Comparison of ENCODE assay signal across 12 mouse cellular contexts in the genomic region with DNA sequence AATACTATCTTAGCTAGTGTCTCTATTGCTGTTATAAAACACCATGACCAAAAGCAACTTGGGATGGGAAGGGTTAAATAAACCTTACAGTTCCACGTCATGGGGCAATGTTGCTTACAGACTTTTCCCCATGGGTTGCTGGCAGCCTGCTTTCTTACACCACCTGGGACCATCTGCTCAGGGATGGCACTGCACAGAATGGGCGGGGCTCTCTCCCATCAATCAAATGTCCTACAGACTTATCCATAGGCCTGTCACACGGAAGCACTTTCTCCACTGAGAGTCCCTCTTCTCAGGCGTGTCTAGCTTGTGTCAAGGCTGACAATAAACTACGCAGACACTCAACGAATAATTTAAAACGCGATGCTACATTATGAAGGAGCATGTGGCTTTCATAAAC. TPM values are rescaled to one million over a fixed set of nuclear protein-coding genes. Genes with fewer than 3 reads are reported as not detected.
DNase-seq lines count a peak whose midpoint lies in the region; ATAC-seq lines count a peak whose summit lies in the region.
"Had no signal": no experiment of that assay in that cellular context is flagged by ENCODE, and none has a peak within 500 bp of the region (broad histone marks: within the 10 kb centered on the region; RNA-seq: fewer than 3 reads in every experiment).

No protein-coding gene starts in this region.

- peaks cover 25% of the 10 kb centered on the region for H3K36me3 ChIP-seq in hindbrain, embryonic 13.5 days

- peak; percentile 34 for DNase-seq in embryo, embryonic 10.5 days (ENCODE audit: low spot score)
- DNase-seq in embryo, embryonic 9.5 days (ENCODE audit: extremely low spot score): no peak
- peak; percentile 40 for DNase-seq in right cerebral cortex, adult 18-20 months
- no peak for DNase-seq in right cerebral cortex, postnatal 25 days
- DNase-seq in gastrocnemius, postnatal 14 days: no peak
- no peak for DNase-seq in kidney, adult 8-10 months
- DNase-seq in urinary bladder, postnatal 25 days (ENCODE audit: low spot score): no peak
- DNase-seq: heart, postnatal 14 days; liver; right cerebral cortex, postnatal 14 days had no signal

- H3K9ac ChIP-seq in hindbrain, embryonic 13.5 days: no peak overlapping the region

- no peak overlapping the region for H3K4me3 ChIP-seq in hindbrain, embryonic 13.5 days

- H3K4me2 ChIP-seq in hindbrain, embryonic 13.5 days: no peak overlapping the region

- peak; percentile 47; the same call in 1 of the 2 replicates for ATAC-seq in hindbrain, embryonic 13.5 days (ENCODE audit: low FRiP score)

- WGBS in hindbrain, embryonic 13.5 days: 33% methylated on average over 8 of the region's 8 CpGs

- intact Hi-C loops in gastrocnemius, postnatal 14 days (cut with DNase I; ENCODE audit: low total_unique reads): no loop called here

- no peaks in the 10 kb centered on the region for H3K27me3 ChIP-seq in hindbrain, embryonic 13.5 days

- H3K27ac ChIP-seq in hindbrain, embryonic 13.5 days: peak overlapping the region; percentile 58

- no peaks in the 10 kb centered on the region for H3K9me3 ChIP-seq in hindbrain, embryonic 13.5 days

- peaks cover 77% of the 10 kb centered on the region for H3K4me1 ChIP-seq in hindbrain, embryonic 13.5 days (replicated peaks)

RNA-seq across cellular contexts. Expression of a gene that starts 12.7 kb away (rescaled TPM):
- polyA plus RNA-seq in hindbrain, embryonic 13.5 days (2015; fragmentation: Nextera tagmentation; extraction: Ambion mirVana): 50.9 TPM in 2 replicates
- total RNA-seq in gastrocnemius, postnatal 14 days (2021): 1 to 10 TPM; 7.6 to 9.2 TPM
- total RNA-seq: granulocyte monocyte progenitor cell, adult 5-6 weeks had no signal

Comparison
In these comparisons a context has a peak if more than half of its experiments do, and no peak if none do; other contexts are left out.
1. DNase-seq: peak in embryo, embryonic 10.5 days (single experiment) and right cerebral cortex, adult 18-20 months (single experiment); none in embryo, embryonic 9.5 days (single experiment), right cerebral cortex, postnatal 25 days (single experiment), gastrocnemius, postnatal 14 days (single experiment), kidney, adult 8-10 months (0 of 2) and urinary bladder, postnatal 25 days (single experiment).